Mouse (Mus musculus) midbrain, embryonic 12.5 days (tissue): Measurements from ENCODE around the gene Ccn1. TPM values are rescaled to one million over a fixed set of nuclear protein-coding genes. Genes with fewer than 3 reads are reported as not detected.

Source experiments
- ATAC-seq: fragments of 200-750 bp; cut with Nextera tagmentation; 2 replicates; pipeline ENCODE4 v1.8.0; 2017; ENCODE audit warnings: low read depth, moderate TSS enrichment, moderate library complexity; ENCODE audit not compliant: low FRiP score
- H3K27ac ChIP-seq: fragments of 300-500 bp; sonication (generic); replicated peaks from 2 replicates; pipeline ENCODE4 v1.5.1; 2016; ENCODE audit warnings: mild to moderate bottlenecking
- H3K27me3 ChIP-seq: fragments of 300-500 bp; sonication (generic); 2 replicates; pipeline ENCODE4 v1.6.1; 2016; ENCODE audit warnings: mild to moderate bottlenecking
- H3K36me3 ChIP-seq: fragments of 300-500 bp; sonication (generic); 2 replicates; pipeline ENCODE4 v1.6.1; 2016
- H3K4me1 ChIP-seq: fragments of 300-500 bp; sonication (generic); 2 replicates; pipeline ENCODE4 v1.6.1; 2016
- H3K4me2 ChIP-seq: fragments of 300-500 bp; sonication (generic); replicated peaks from 2 replicates; pipeline ENCODE4 v1.6.1; 2016; ENCODE audit warnings: mild to moderate bottlenecking, moderate library complexity
- H3K4me3 ChIP-seq: fragments of 300-500 bp; sonication (generic); 2 replicates; pipeline ENCODE4 v1.5.1; 2016; ENCODE audit warnings: mild to moderate bottlenecking
- H3K9ac ChIP-seq: fragments of 300-500 bp; sonication (generic); replicated peaks from 2 replicates; pipeline ENCODE4 v1.6.1; 2016; ENCODE audit warnings: mild to moderate bottlenecking, moderate library complexity
- H3K9me3 ChIP-seq: fragments of 300-500 bp; sonication (generic); 2 replicates; pipeline ENCODE4 v1.6.1; 2016; ENCODE audit warnings: mild to moderate bottlenecking
- WGBS: fragments of 180-500 bp; shearing (Covaris S2); methylation state at CpG from one replicate; pipeline ENCODE4 v1.1.7; 2016; 5-methylcytosine and 5-hydroxymethylcytosine counted together
- polyA plus RNA-seq: library from polyadenylated mRNA; unstranded; fragments of >200 nt; fragmentation: Nextera tagmentation; extraction: Ambion mirVana; gene quantifications from 2 replicates; pipeline ENCODE4 v1.2.1, GENCODE M21; 2016

The Ccn1 gene
- polyA plus RNA-seq = 22.5 and 29.2 TPM in 2 replicates

DNA sequence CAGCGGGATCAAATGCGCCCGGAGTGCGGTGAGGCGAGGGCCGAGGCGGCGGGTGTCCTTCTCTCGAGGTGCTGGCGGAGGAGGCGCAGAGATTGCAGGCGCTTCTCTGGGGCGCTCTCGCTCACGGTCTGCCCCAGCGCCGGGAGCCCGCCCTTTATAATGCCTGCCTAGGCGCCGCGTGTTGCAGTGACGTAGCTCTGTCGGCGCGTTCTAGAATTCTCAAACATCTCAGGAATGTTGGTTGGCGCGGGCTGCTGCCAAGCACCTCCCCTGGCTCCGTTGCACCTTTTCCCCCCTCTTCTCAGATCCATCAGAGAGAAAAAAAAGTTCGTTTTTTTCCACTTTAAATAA, at the start of gene Ccn1:
Ccn1 (minus strand) TSS at position 130 of the 351 bp plus-strand sequence.
- Histone ChIP-seq H3K4me3 (peak within 1 kb of the TSS; percentile 56), H3K27ac (peak within 1 kb of the TSS; percentile 46), H3K9me3 (no peaks in the 10 kb centered on the region), H3K36me3 (no peaks in the 10 kb centered on the region), H3K4me2 (peak within 1 kb of the TSS; percentile 86), H3K27me3 (peaks cover 67% of the 10 kb centered on the region), H3K4me1 (peaks cover 77% of the 10 kb centered on the region), H3K9ac (peak within 1 kb of the TSS; percentile 69)
- WGBS = under 1% methylated on average over 24 of the region's 29 CpGs
- peak; percentile 41 for ATAC-seq

DNA sequence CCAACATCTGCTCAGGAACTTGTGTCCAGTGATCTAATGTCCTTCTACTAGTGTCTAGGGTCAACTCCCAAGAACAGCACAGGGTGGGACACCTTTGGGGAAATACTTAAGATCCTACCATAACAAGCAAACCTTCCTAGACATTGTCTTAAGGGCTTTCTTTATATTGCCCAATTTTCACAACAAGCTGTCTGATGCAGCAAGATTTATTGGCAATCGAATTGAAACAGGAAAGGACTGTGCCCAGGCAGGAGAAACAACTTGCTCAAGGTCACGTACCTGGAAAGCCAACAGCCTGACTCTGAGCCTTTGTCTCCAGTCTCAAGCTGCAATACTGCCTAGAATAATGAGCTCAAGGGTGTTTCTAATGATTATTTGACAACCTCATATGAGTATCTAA, 43.6 kb upstream of the Ccn1 start:
- H3K27me3 ChIP-seq = no peaks in the 10 kb centered on the region
- H3K4me1 ChIP-seq = no peaks in the 10 kb centered on the region
- no peak for ATAC-seq
- H3K9me3 ChIP-seq = no peaks in the 10 kb centered on the region
- no peak overlapping the region for H3K9ac ChIP-seq
- no peak overlapping the region for H3K27ac ChIP-seq
- 96% methylated on average over 2 of the region's 2 CpGs for WGBS
- no peak overlapping the region for H3K4me2 ChIP-seq
- no peak overlapping the region for H3K4me3 ChIP-seq
- no peaks in the 10 kb centered on the region for H3K36me3 ChIP-seq

DNA sequence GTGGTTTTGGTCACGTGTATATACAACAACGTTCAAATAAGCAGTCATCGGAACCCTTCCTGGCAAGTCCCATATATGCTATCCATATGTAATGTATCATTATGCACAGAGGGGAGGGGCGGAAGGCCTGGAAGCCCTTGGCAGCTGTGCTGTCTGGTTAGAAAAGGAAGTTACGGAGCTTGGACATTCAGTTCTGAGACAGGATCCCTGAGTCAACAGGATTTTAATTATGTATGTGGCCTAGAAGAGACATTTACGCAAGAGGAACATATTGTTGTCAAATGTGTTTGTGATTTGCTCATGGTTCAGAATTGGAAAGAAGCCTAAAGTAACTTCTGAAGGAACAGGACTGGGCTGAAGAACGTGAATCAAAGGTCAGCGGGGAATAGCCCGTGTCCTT, 42.3 kb upstream of the Ccn1 start:
- H3K4me1 ChIP-seq = no peaks in the 10 kb centered on the region

DNA sequence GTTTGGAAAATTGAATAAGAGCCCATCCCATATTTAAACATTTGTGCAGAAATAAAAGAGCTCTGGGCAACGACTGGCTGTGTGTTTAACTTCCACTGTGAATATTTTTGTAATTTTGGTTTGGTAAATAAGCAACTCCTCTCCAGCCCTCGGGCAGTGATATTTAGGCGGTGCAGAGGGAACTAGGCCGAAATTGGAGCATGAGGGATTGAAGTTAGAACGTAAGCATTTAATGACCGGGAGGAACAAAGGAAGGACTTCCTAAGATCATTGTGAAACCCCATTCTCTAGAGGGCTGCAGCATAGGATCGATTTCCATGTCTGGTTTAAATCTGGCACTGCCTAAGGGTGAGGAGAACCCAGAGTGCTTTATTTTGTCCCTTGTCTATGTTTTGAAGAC, 41.6 kb upstream of the Ccn1 start:
- Histone ChIP-seq H3K27me3 (no peaks in the 10 kb centered on the region), H3K9ac (no peak overlapping the region), H3K9me3 (no peaks in the 10 kb centered on the region), H3K4me2 (no peak overlapping the region), H3K36me3 (no peaks in the 10 kb centered on the region), H3K4me1 (no peaks in the 10 kb centered on the region), H3K27ac (no peak overlapping the region), H3K4me3 (no peak overlapping the region)
- 66% methylated on average over 7 of the region's 7 CpGs for WGBS
- ATAC-seq = no peak

More for the DNA sequence above, 42.3 kb upstream of the Ccn1 start:
- no peaks in the 10 kb centered on the region for H3K9me3 ChIP-seq
- H3K27ac ChIP-seq = no peak overlapping the region
- no peak overlapping the region for H3K9ac ChIP-seq
- H3K36me3 ChIP-seq = no peaks in the 10 kb centered on the region
- WGBS = 86% methylated on average over 9 of the region's 9 CpGs
- ATAC-seq = no peak
- no peak overlapping the region for H3K4me3 ChIP-seq
- H3K27me3 ChIP-seq = no peaks in the 10 kb centered on the region
- H3K4me2 ChIP-seq = no peak overlapping the region

DNA sequence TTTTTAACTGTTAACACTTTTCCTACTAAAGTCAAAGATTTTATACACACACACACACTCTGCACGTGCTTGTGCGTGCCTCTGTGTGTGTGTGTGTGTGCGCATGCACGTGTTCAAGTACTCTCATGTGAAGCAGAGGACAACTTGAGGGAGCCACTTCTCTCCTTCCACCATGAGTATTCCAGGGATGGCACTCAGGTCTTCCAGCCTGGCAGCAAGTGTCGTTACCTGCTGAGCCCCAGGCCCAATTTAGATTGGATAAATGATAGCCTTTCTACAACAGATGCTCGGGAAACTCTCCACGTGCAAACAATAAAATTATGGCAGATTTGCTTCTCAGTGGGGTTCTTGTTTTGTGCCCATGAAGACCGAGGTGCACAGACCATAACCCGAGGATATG, 39.5 kb upstream of the Ccn1 start:
- Histone ChIP-seq H3K36me3 (no peaks in the 10 kb centered on the region), H3K9me3 (no peaks in the 10 kb centered on the region), H3K4me1 (no peaks in the 10 kb centered on the region), H3K4me3 (no peak overlapping the region), H3K27ac (no peak overlapping the region), H3K4me2 (no peak overlapping the region), H3K9ac (no peak overlapping the region), H3K27me3 (no peaks in the 10 kb centered on the region)
- 88% methylated on average over 9 of the region's 9 CpGs for WGBS
- no peak for ATAC-seq

DNA sequence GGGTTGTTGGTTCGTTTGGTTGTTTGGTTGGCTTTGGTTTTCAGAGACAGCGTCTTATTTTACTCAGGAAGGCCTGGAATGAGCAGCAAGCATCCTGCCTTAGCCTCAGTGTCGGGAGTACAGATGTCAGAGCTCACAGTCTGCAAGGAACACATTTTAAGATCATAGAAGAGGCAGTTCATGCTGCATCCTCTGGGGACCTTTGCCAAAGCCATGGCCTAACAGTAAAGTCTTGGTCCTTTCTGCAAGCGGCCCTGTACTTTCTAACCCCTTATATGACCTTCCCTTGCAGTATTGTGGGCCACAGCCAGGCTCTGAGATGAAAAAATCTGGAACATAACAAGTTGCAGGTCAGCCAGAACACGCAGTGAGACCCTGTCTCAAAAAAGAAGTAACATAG, 38.1 kb upstream of the Ccn1 start:
- Histone ChIP-seq H3K36me3 (no peaks in the 10 kb centered on the region), H3K27me3 (no peaks in the 10 kb centered on the region), H3K9me3 (no peaks in the 10 kb centered on the region), H3K4me1 (no peaks in the 10 kb centered on the region), H3K4me2 (no peak overlapping the region), H3K27ac (no peak overlapping the region), H3K4me3 (no peak overlapping the region), H3K9ac (no peak overlapping the region)
- ATAC-seq = no peak
- WGBS = 79% methylated on average over 5 of the region's 5 CpGs

DNA sequence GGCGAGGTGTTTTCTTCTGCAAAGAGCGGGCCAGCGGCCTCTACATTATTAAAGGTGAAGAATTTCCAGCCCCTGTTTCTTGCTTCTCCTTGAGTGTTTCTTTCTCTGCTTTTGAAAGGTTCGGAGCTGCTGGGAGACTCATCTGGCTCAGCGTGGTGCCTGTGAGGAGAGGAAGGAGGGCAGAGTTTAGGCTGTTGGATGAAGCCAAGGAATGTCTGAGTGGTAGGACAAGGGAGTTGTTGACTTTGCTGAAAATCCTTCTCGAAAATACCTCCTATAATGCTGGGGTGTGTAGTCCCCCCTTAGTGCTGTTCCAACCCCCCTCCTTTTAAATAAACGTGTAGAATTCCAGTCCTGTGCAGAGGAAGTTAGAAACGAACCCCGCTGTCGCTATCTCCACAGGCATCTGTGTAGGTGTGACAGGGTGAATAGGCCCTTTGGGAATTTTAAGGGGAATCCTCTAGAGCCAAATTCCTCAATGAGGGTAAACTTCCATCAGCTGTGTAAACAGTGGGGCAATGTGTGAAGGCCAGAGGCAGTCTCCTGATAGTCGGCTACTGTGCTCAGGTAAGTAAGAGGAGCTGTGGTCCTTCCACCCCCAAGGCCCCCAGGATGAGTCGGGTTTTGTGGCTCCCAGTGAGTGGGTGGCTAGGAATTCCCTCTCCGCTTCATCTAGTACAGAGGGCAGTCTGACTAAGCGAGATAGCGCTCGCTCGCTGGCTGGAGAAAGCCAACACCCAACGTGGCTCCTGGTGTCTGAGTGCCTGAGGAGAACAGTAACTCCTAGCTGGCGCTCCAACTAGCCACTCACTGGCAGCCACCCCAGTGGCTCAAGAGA, 35.0 kb upstream of the Ccn1 start:
- Histone ChIP-seq H3K9me3 (no peaks in the 10 kb centered on the region), H3K27ac (no peak overlapping the region), H3K4me3 (no peak overlapping the region), H3K27me3 (no peaks in the 10 kb centered on the region), H3K9ac (no peak overlapping the region), H3K4me1 (no peaks in the 10 kb centered on the region), H3K36me3 (no peaks in the 10 kb centered on the region), H3K4me2 (no peak overlapping the region)
- 0 out of 2 replicates have a peak, but pooled peaks have one; percentile 52 for ATAC-seq
- WGBS = 55% methylated on average over 19 of the region's 19 CpGs

DNA sequence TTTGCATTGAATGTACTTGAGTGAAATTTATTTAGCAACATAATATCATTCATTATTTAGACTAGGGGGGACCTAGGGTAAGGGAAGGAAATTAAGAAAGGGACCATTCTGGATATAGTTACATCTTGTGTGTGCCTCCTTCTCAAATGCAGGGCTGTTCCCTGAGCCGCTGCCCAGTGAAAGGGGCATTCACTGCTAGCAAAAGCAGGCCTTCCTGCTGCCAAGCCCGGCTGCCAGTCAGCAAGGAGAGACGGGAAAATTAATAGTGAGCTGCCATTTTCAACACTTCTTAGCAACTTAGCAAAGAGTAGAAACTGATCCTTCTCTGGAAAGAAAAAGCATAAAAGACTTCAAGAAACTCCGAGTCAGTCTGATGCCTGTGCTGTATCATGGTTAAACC, 34.4 kb upstream of the Ccn1 start:
- H3K27ac ChIP-seq = no peak overlapping the region
- H3K4me1 ChIP-seq = no peaks in the 10 kb centered on the region
- H3K4me2 ChIP-seq = no peak overlapping the region
- no peak overlapping the region for H3K9ac ChIP-seq
- no peaks in the 10 kb centered on the region for H3K36me3 ChIP-seq
- WGBS = 60% methylated on average over 4 of the region's 4 CpGs
- H3K27me3 ChIP-seq = no peaks in the 10 kb centered on the region
- H3K4me3 ChIP-seq = no peak overlapping the region
- no peaks in the 10 kb centered on the region for H3K9me3 ChIP-seq
- no peak for ATAC-seq

DNA sequence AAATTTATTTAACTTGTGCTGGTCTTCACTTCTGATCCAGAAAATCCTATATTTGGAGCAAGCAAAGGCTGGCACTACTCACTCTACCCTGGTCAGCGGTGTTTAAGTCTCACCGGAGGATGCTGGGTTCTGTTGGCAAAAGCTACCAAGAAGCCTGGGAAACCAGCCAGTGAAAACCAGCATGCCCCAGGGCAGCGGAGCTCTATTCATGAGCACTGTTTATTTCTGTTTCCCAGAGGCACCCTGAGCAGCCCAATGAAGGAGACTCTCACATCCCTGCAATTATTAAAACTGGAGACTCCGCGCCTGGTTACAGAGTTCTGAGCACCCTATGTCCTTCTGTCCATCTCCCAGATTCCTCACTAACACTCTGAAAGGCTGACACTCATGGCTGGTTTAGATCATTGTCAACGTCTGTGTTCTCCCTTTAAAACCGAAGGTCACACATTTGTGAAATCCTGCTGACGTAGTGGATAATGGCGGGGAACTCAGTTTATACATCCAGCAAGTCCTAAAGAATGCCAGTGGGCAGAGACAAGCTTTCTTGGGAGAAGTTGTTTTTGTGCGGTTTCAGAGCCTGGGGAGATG, 31.7 kb upstream of the Ccn1 start:
- Histone ChIP-seq H3K9me3 (no peaks in the 10 kb centered on the region), H3K4me1 (no peaks in the 10 kb centered on the region), H3K27ac (no peak overlapping the region), H3K27me3 (no peaks in the 10 kb centered on the region), H3K4me2 (no peak overlapping the region), H3K36me3 (no peaks in the 10 kb centered on the region), H3K4me3 (no peak overlapping the region), H3K9ac (no peak overlapping the region)
- WGBS = 80% methylated on average over 10 of the region's 10 CpGs
- no peak for ATAC-seq

DNA sequence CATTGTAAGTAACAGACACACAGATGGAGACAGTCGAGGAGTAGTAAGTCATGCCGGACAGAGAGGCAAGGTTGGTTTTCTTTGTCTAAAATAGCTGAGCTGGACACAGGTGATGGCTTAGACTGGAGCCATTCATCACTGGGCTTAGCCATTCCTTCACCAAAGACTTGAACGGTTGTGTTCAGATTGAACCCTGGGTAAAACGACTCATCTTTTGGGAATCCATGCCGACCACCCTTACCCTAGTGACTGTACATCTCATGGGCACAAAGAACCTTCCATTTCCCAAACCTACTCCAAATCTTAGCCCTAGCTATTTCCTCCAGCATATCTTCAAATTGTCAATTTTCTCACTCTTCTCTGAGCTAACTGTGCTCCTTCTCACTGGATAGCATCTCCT, 30.9 kb upstream of the Ccn1 start:
- 96% methylated on average over 5 of the region's 5 CpGs for WGBS
- H3K4me3 ChIP-seq = no peak overlapping the region
- H3K4me2 ChIP-seq = no peak overlapping the region
- H3K36me3 ChIP-seq = no peaks in the 10 kb centered on the region
- H3K9ac ChIP-seq = no peak overlapping the region
- H3K27me3 ChIP-seq = no peaks in the 10 kb centered on the region
- ATAC-seq = no peak
- no peak overlapping the region for H3K27ac ChIP-seq
- H3K9me3 ChIP-seq = no peaks in the 10 kb centered on the region
- no peaks in the 10 kb centered on the region for H3K4me1 ChIP-seq

DNA sequence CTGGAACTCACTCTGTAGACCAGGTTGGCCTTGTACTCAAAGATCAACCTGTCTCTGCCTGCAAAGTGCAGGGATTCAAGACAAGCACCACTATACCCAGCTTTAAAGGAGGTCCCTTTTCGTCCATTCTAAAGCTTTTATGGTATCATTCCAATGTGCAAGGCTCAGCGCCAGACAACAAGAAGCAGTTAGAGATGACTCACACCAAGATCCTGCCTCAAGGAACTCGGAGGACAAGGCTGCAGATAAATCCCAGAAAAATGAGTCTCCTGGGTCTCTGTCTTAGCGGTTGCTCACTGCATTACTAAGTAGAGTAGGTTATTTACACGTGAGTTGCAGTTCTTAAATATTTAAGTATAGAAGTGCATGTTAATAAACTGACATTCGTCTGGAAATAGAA, 26.4 kb upstream of the Ccn1 start:
- Histone ChIP-seq H3K9me3 (no peaks in the 10 kb centered on the region), H3K9ac (no peak overlapping the region), H3K36me3 (no peaks in the 10 kb centered on the region), H3K27me3 (no peaks in the 10 kb centered on the region), H3K27ac (no peak overlapping the region), H3K4me2 (no peak overlapping the region), H3K4me3 (no peak overlapping the region), H3K4me1 (no peaks in the 10 kb centered on the region)
- 89% methylated on average over 6 of the region's 6 CpGs for WGBS
- ATAC-seq = no peak

DNA sequence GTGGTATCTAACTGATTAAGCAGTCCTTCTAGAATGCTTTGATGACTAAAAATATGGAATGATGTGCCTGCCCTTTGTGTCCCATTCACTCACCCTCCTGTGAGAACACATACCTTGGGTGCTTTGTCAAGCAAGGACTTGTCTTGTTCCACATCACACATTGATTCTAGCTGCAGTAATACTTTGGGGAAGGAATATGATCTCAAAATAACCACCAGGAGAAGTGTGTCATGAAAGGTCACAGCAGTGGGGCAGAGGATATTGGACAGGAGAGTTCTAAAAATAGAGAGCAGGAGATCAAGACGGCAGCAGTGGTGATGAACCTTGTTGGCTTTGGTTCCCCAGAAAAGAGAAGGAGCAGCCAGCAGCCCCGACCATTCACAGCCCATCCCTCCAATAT, 25.0 kb upstream of the Ccn1 start:
- H3K9me3 ChIP-seq = no peaks in the 10 kb centered on the region
- no peak overlapping the region for H3K9ac ChIP-seq
- no peaks in the 10 kb centered on the region for H3K4me1 ChIP-seq
- WGBS = 80% methylated on average over 2 of the region's 2 CpGs
- no peaks in the 10 kb centered on the region for H3K27me3 ChIP-seq
- H3K36me3 ChIP-seq = no peaks in the 10 kb centered on the region
- H3K4me3 ChIP-seq = no peak overlapping the region
- no peak overlapping the region for H3K27ac ChIP-seq
- no peak for ATAC-seq
- no peak overlapping the region for H3K4me2 ChIP-seq
